Mouse (Mus musculus): ENCODE measurements around the gene Fasn. TPM values are rescaled to one million over a fixed set of nuclear protein-coding genes. Genes with fewer than 3 reads are reported as not detected.

Gene Fasn
- polyA plus RNA-seq, 1 experiment from 2014 or later, result 70.3 TPM

DNA sequence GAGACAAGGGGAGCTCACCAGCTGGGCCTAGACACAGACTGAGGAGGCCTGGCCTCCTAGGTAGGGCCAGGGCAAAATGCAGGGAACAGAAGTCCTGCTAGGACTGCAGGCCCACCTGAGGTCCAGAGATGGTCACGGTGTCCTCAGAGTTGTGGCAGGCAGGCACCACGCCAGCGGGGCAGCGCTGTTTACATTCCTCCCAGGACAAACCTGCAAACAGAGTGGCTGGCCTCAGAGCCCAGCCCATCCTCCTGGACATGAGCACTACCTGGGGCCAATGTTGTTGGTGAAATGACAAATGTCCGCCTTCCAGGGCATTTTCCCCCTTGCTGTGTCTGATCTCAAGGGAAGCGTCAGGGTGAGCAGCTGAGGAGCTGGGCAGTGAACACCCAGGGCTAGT, 7.0 kb downstream of the Fasn start:
- Histone ChIP-seq H3K4me1 (replicated peaks) (peaks cover 15% of the 10 kb centered on the region), H3K4me3 (replicated peaks) (no peak overlapping the region), H3K9ac (replicated peaks) (no peak overlapping the region), H3K27me3 (no peaks in the 10 kb centered on the region), H3K4me2 (no peak overlapping the region), H3K27ac (no peak overlapping the region), H3K36me3 (peaks cover 100% of the 10 kb centered on the region), H3K9me3 (no peaks in the 10 kb centered on the region)
- 93% methylated on average over 6 of the region's 6 CpGs for WGBS
- ATAC-seq (ENCODE audit: insufficient number of reproducible peaks, insufficient read depth, low FRiP score, low TSS enrichment, low read depth), result no peak

GRCm38 (mm10) chr11:120812068-120812467, 12.3 kb downstream of the Fasn start:
- no peak overlapping the region for H3K4me3 ChIP-seq (replicated peaks)
- no peak for ATAC-seq (ENCODE audit: insufficient number of reproducible peaks, insufficient read depth, low FRiP score, low TSS enrichment, low read depth)
- H3K27ac ChIP-seq, result no peak overlapping the region
- no peaks in the 10 kb centered on the region for H3K27me3 ChIP-seq
- no peaks in the 10 kb centered on the region for H3K4me1 ChIP-seq (replicated peaks)
- H3K9me3 ChIP-seq, result no peaks in the 10 kb centered on the region
- H3K36me3 ChIP-seq, result peaks cover 100% of the 10 kb centered on the region
- 96% methylated on average over 16 of the region's 16 CpGs for WGBS
- no peak overlapping the region for H3K9ac ChIP-seq (replicated peaks)
- H3K4me2 ChIP-seq, result no peak overlapping the region

- H3K36me3 ChIP-seq, result peaks cover 80% of the 10 kb centered on the region
- H3K27me3 ChIP-seq, result no peaks in the 10 kb centered on the region
- no peak overlapping the region for H3K9ac ChIP-seq (replicated peaks)
- no peaks in the 10 kb centered on the region for H3K4me1 ChIP-seq (replicated peaks)
- no peak overlapping the region for H3K27ac ChIP-seq
- no peak overlapping the region for H3K4me2 ChIP-seq
- no peak overlapping the region for H3K4me3 ChIP-seq (replicated peaks)
- ATAC-seq (ENCODE audit: insufficient number of reproducible peaks, insufficient read depth, low FRiP score, low TSS enrichment, low read depth), result no peak
- H3K9me3 ChIP-seq, result no peaks in the 10 kb centered on the region
- WGBS, result 94% methylated on average over 12 of the region's 12 CpGs
These were observed 16.3 kb downstream of the Fasn start for GRCm38 (mm10) chr11:120808010-120808409.

GRCm38 (mm10) chr11:120805375-120806298, 18.7 kb downstream of the Fasn start:
- no peaks in the 10 kb centered on the region for H3K27me3 ChIP-seq
- WGBS, result 81% methylated on average over 7 of the region's 7 CpGs
- no peaks in the 10 kb centered on the region for H3K9me3 ChIP-seq
- peaks cover under 1% of the 10 kb centered on the region; the same call in 1 of the 2 replicates for H3K4me1 ChIP-seq (replicated peaks)
- no peak overlapping the region for H3K9ac ChIP-seq (replicated peaks)
- H3K27ac ChIP-seq, result no peak overlapping the region
- H3K4me3 ChIP-seq (replicated peaks), result no peak overlapping the region
- no peak overlapping the region for H3K4me2 ChIP-seq
- no peak for ATAC-seq (ENCODE audit: insufficient number of reproducible peaks, insufficient read depth, low FRiP score, low TSS enrichment, low read depth)
- H3K36me3 ChIP-seq, result peaks cover 57% of the 10 kb centered on the region

GRCm38 (mm10) chr11:120804769-120805168, 19.6 kb downstream of the Fasn start:
- Histone ChIP-seq H3K4me3 (replicated peaks) (no peak overlapping the region), H3K36me3 (peaks cover 48% of the 10 kb centered on the region), H3K9ac (replicated peaks) (no peak overlapping the region), H3K27me3 (no peaks in the 10 kb centered on the region), H3K9me3 (no peaks in the 10 kb centered on the region), H3K4me1 (replicated peaks) (peaks cover 7% of the 10 kb centered on the region; the same call in 1 of the 2 replicates), H3K27ac (no peak overlapping the region), H3K4me2 (no peak overlapping the region)
- 69% methylated on average over 4 of the region's 4 CpGs for WGBS
- no peak for ATAC-seq (ENCODE audit: insufficient number of reproducible peaks, insufficient read depth, low FRiP score, low TSS enrichment, low read depth)

DNA sequence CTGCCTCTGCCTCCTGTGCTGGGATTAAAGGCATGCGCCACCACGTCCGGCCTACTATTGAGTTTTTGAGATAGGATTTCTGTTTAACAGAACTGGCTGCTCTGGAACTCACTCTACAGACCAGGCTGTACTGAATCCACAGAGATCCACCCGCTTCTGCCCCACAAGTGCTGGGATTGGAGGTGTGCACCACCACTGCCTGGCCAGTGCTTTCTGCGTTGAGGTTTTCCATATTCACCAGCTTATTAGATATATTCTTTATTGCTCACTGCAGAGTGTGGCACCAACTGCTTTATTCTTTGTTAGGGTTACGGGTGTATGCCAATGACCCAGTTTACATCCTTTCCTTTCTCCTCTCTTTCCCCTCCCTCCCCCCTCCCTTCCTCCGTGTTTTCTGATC, 20.1 kb downstream of the Fasn start:
- H3K27me3 ChIP-seq, result no peaks in the 10 kb centered on the region
- H3K9ac ChIP-seq (replicated peaks), result no peak overlapping the region
- peaks cover 7% of the 10 kb centered on the region; the same call in 1 of the 2 replicates for H3K4me1 ChIP-seq (replicated peaks)
- no peak for ATAC-seq (ENCODE audit: insufficient number of reproducible peaks, insufficient read depth, low FRiP score, low TSS enrichment, low read depth)
- H3K36me3 ChIP-seq, result peaks cover 43% of the 10 kb centered on the region
- H3K9me3 ChIP-seq, result no peaks in the 10 kb centered on the region
- no peak overlapping the region for H3K4me2 ChIP-seq
- WGBS, result 85% methylated on average over 7 of the region's 7 CpGs
- no peak overlapping the region for H3K4me3 ChIP-seq (replicated peaks)
- no peak overlapping the region for H3K27ac ChIP-seq

DNA sequence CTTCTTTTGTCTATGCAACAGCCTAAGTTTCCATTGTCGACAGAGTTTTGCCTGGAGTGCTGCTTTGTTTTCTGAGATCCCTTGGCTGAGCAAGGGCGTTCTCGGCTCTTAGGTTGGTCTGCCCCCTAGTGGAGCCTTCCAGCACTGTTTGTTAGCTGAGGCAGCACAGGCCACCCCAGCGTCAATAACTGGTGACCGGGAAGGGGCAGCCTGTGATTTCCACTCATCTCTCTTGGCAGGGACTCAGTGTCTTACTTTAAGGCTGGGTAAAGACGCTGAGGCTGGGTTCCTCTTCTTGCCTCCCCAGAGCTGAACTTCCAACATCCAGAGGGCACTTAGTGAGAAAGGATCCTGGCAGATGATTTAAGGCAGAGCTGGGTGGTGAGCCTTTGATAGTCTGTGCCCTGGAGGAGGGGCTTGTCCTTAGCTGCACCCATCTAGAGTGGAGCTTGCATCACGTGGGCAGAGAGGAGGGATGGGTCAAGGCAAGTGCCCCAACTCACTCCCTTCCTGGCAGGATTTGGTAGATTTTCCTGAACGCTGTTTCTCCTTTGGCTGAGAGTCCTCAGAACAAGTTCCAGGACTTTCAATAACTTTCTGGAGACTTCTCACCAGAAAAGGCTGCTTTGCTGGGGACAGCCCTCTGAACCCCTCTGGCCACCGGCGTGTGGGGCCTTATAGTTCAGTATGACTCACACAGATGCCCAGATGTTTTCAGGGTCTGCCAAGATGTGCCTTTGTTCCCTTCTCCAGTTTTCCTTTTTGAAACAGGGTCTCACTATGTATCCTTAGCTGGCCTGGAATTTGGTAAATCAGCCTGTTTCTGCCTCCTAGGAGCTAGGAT, 24.1 kb downstream of the Fasn start:
- ATAC-seq (ENCODE audit: insufficient number of reproducible peaks, insufficient read depth, low FRiP score, low TSS enrichment, low read depth), result 0 out of 2 replicates have a peak, but pooled peaks have one; percentile 49
- H3K27ac ChIP-seq, result peak overlapping the region; percentile 56
- 11% methylated on average over 10 of the region's 10 CpGs for WGBS
- peak overlapping the region; percentile 40 for H3K4me2 ChIP-seq
- H3K9ac ChIP-seq (replicated peaks), result peak overlapping the region; percentile 40; the same call in 1 of the 2 replicates
- no peaks in the 10 kb centered on the region for H3K9me3 ChIP-seq
- H3K27me3 ChIP-seq, result no peaks in the 10 kb centered on the region
- H3K4me3 ChIP-seq (replicated peaks), result peak overlapping the region; percentile 17; the same call in 1 of the 2 replicates
- H3K36me3 ChIP-seq, result peaks cover 4% of the 10 kb centered on the region; the same call in 1 of the 2 replicates
- H3K4me1 ChIP-seq (replicated peaks), result peaks cover 11% of the 10 kb centered on the region

GRCm38 (mm10) chr11:120799316-120799890, 24.9 kb downstream of the Fasn start:
- H3K27ac ChIP-seq, result no peak overlapping the region; the same call in 1 of the 2 replicates
- ATAC-seq (ENCODE audit: insufficient number of reproducible peaks, insufficient read depth, low FRiP score, low TSS enrichment, low read depth), result no peak
- H3K4me2 ChIP-seq, result no peak overlapping the region

GRCm38 (mm10) chr11:120798244-120798643, 26.1 kb downstream of the Fasn start:
- Histone ChIP-seq H3K9ac (replicated peaks) (no peak overlapping the region), H3K27ac (no peak overlapping the region), H3K9me3 (no peaks in the 10 kb centered on the region), H3K4me3 (replicated peaks) (no peak overlapping the region), H3K27me3 (no peaks in the 10 kb centered on the region), H3K36me3 (peaks cover 18% of the 10 kb centered on the region), H3K4me1 (replicated peaks) (peaks cover 21% of the 10 kb centered on the region), H3K4me2 (no peak overlapping the region)
- no peak for ATAC-seq (ENCODE audit: insufficient number of reproducible peaks, insufficient read depth, low FRiP score, low TSS enrichment, low read depth)
- WGBS, result 88% methylated on average over 3 of the region's 3 CpGs

More at GRCm38 (mm10) chr11:120799316-120799890, 24.9 kb downstream of the Fasn start:
- no peak overlapping the region for H3K4me3 ChIP-seq (replicated peaks)
- no peak overlapping the region for H3K9ac ChIP-seq (replicated peaks)
- 64% methylated on average over 6 of the region's 6 CpGs for WGBS
- H3K36me3 ChIP-seq, result peaks cover 6% of the 10 kb centered on the region; the same call in 1 of the 2 replicates
- H3K9me3 ChIP-seq, result no peaks in the 10 kb centered on the region
- no peaks in the 10 kb centered on the region for H3K27me3 ChIP-seq
- H3K4me1 ChIP-seq (replicated peaks), result peaks cover 19% of the 10 kb centered on the region

DNA sequence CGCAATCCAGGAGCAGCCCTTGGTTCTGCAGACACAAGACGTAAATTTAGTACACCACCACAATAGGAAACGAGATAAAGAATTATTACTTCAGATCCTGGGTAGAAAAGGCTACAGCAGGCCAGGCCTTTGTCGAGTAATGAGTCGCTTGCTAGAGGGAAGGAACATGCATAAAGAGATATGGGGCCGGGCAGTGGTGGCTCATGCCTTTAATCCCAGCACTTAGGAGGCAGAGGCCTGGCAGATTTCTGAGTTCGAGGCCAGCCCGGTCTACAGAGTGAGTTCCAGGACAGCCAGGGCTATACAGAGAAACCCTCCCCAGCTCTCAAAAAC, 27.8 kb downstream of the Fasn start:
- peaks cover 35% of the 10 kb centered on the region for H3K36me3 ChIP-seq
- H3K4me3 ChIP-seq (replicated peaks), result peak overlapping the region; percentile 99
- H3K4me1 ChIP-seq (replicated peaks), result peaks cover 21% of the 10 kb centered on the region
- ATAC-seq (ENCODE audit: insufficient number of reproducible peaks, insufficient read depth, low FRiP score, low TSS enrichment, low read depth), result no peak
- WGBS, result 30% methylated on average over 8 of the region's 8 CpGs
- peak overlapping the region; percentile 98 for H3K4me2 ChIP-seq
- no peaks in the 10 kb centered on the region for H3K27me3 ChIP-seq
- peak overlapping the region; percentile 94 for H3K9ac ChIP-seq (replicated peaks)
- peak overlapping the region; percentile 85 for H3K27ac ChIP-seq
- H3K9me3 ChIP-seq, result no peaks in the 10 kb centered on the region
